Mouse (Mus musculus): ENCODE results near the gene Vmp1.

Gene Vmp1

GRCm38 (mm10) chr11:86634396-86634795 lies 49.2 kb downstream of the Vmp1 start:
- DNase-seq (ENCODE audit: low spot score in 2 of 2) = no peak

GRCm38 (mm10) chr11:86629941-86630340 lies 53.7 kb downstream of the Vmp1 start:
- DNase-seq (ENCODE audit: low spot score in 2 of 2) = no peak

DNA sequence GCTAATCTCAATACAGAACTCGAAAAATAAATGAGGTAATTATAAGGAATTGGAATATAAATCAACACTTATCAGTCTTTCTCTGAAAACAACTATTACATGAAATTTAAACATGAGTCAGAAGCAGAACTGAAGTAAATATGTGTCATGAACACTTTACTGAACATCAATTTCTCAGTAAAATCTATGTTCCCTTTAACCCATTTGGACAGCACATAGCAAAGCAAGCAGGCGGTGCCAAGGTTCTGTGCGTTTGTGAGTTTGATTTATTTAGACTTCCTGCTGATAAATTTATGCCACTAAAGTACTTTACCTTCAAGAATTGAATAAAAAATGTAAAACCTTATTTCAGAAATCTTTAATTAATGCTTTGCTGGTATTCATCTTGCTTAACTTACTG lies 54.2 kb downstream of the Vmp1 start:
- DNase-seq (ENCODE audit: low spot score in 2 of 2) = no peak

GRCm38 (mm10) chr11:86628448-86628847 lies 55.2 kb downstream of the Vmp1 start:
- no peak for DNase-seq (ENCODE audit: low spot score in 2 of 2)

- DNase-seq (ENCODE audit: low spot score in 2 of 2) = no peak
These were observed 56.0 kb downstream of the Vmp1 start for GRCm38 (mm10) chr11:86627649-86628048.

GRCm38 (mm10) chr11:86626714-86627113 lies 56.9 kb downstream of the Vmp1 start:
- no peak for DNase-seq (ENCODE audit: low spot score in 2 of 2)

- DNase-seq (ENCODE audit: low spot score in 2 of 2) = no peak
These were observed 59.2 kb downstream of the Vmp1 start for GRCm38 (mm10) chr11:86624237-86624941.

DNA sequence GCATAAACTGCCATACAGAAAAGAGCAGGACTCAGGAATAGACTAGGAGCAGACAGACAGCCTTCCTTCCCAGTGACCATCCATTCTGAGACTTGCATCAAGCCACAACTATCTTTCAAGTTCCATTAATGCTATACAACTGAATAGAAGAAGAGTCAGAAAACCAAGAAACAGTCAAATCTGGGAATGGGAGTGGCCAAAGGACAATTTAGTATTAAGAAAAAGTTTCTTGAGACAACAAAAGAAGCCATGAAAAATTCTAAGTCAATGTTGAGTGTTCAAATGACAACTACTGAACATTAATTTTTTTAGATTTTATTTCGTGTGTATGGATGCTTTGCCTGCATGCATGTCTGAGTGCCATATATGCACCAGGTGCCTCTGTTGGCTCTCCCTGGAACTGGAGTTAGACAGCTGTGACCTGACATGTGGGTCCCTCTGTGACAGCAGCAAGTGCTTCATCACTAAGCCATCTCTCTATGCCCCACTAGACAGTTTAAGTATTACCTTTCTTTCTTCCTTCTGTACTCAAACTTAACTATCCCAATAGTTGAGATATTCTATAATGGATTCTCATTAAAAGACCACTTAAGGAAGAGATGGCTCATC lies 60.1 kb downstream of the Vmp1 start:
- no peak for DNase-seq (ENCODE audit: low spot score in 2 of 2)

GRCm38 (mm10) chr11:86622191-86622912 lies 61.3 kb downstream of the Vmp1 start:
- DNase-seq (ENCODE audit: low spot score in 2 of 2) = no peak

DNA sequence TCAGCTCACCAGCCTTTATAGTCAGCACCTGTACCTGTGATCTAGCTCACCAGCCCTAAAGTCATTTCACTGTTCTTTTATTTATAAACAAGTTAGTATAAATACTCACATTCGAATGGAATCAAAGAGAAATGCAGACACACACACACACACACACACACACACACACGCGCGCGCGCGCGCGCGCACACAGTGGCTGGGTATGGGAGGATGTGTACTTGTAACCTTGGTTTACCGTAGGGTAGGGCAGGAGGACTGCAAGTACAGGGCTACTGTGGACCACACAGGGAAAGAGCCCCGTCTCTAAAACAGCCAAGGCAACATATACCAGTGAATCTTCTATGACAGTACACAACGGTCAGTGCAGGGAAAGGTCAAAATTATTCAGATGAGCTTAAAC lies 62.5 kb downstream of the Vmp1 start:
- no peak for DNase-seq (ENCODE audit: low spot score in 2 of 2)

- no peak for DNase-seq (ENCODE audit: low spot score in 2 of 2)
These were observed 64.9 kb downstream of the Vmp1 start for GRCm38 (mm10) chr11:86618548-86619335.

GRCm38 (mm10) chr11:86614607-86615006 lies 69.0 kb downstream of the Vmp1 start:
- DNase-seq (ENCODE audit: low spot score in 2 of 2) = no peak

- no peak for DNase-seq (ENCODE audit: low spot score in 2 of 2)
These were observed 69.5 kb downstream of the Vmp1 start for GRCm38 (mm10) chr11:86614056-86614530.

- no peak for DNase-seq (ENCODE audit: low spot score in 2 of 2)
These were observed 71.6 kb downstream of the Vmp1 start for GRCm38 (mm10) chr11:86611991-86612390.

DNA sequence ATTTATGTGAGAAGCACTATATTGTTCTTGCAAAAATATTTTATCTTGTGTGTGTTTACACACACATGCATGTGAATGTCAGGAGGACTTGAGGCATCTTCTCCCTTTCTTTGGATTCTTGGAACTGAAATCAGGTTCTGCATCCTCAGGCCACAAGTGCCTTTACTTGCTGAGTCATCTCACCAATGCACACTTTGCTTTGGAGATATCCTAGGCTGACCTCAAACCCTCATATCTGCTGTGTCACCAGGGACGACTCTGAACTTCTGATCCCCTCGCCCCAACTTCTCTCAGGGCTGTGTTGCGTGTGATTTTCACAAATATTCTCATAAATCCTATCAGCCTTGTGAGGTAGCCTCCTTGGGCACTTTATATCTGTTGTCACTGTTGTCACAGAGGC lies 73.4 kb downstream of the Vmp1 start:
- DNase-seq (ENCODE audit: low spot score in 2 of 2) = no peak

DNA sequence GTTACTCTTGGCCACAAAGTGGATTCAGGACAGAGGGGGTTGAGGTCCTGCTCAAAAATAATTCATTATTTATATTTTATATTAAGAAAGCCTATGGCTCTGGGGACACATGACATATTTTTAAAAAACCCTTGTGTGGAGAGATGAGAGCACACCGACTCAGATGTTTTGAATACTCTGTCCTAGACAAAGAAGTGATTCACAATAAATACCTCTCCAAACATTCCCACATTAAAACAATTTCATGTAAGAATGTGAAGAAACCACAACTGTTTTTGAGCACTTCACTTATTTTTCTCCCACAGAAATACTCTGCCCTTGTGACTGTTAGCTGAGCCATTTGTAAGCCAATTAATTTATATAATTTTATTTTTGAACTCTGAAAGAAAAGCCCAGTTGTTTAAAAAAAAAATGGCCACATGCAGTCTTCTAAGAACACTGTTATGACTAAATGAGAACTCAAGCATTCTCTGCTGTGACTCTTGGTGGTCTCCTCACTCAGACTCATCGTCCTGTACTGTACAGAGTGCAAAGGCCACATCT lies 75.8 kb downstream of the Vmp1 start:
- DNase-seq (ENCODE audit: low spot score in 2 of 2) = no peak

DNA sequence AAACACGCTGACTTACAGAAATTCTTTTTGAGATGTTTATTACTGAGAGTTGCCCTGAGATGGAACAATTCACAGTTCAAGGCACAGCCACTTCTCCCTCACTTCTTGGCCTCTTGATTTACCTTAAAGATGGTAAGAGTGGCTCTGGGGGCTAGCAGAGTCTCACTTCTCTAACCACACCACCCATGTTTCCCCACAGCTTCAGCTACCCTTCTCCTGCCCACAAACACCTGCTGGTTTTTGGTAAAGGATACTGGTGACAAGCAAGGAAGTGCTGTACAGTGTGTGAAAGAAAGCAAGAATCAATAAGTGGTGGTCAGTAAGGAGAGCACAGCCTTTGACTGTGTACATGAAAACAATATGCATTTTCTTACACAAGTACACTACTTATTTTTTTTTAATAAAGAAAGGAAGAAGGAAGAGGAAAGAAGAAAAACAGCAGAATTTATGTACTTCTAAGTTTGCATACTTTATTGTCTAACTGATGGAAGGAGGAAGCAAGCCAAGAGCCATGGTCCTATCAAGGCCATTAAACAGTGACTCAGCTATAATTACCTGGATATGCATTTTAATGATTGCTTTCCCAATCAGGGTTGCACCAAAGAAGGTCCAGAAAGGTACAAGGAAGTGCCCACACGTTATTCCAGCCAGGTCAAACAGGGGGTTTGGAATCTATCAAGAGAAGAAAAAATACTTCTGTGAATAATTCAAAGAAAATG lies 76.9 kb downstream of the Vmp1 start:
- DNase-seq (ENCODE audit: low spot score in 2 of 2) = no peak

DNA sequence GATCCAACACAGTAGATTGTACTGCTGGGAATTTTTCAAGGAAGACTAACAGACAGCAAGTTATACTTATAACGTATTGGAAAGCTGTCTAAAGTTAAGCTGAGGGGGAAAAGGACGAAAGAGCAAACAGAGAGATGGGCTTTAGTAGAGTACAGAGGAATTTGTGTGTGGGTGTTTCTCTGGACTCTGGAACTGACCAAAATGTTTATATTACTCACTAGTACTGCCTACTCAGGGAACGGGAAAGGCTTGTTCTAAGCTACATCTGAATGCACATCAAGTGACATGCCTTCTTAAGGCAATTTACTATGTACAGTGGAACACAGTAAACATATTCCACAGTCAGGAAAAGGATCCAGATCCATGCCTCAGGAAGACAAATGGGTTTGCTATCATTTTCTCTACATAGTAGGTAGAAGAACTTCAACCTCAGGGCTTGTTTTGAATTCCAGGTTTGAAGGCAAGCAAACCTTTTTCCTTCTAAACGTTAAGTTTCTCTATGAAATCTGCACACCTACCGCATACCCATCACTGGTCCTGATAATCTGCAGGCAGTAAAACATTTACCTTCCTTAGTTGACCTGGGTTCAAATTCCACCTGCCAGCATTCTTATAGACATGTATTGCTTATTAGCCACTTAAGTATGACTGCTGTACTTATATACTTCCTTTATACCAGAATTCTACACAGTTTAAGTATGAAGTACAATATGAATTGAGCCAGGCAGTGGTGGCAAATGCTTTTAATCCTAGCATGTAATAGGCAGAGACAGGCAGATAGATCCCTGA lies 78.7 kb downstream of the Vmp1 start:
- no peak for DNase-seq (ENCODE audit: low spot score in 2 of 2)

DNA sequence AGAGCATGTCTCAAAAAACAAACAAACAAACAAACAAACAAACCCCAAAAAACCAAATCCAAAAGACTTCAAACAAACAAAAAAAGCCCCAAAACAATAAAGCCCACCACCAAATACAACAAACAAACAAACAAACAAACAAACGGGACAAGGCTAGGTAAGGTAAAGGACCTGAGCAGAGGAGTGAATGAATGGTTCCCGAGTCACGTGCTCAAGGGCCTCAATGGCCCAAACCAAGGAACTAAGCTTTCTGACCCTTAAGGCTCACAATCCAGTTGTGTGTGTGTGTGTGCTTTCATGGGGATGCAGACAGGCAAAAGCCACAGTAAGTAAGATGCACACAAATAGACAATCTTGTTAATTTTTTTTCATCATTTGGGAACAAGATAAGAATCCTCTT lies 79.3 kb downstream of the Vmp1 start:
- no peak for DNase-seq (ENCODE audit: low spot score in 2 of 2)

DNA sequence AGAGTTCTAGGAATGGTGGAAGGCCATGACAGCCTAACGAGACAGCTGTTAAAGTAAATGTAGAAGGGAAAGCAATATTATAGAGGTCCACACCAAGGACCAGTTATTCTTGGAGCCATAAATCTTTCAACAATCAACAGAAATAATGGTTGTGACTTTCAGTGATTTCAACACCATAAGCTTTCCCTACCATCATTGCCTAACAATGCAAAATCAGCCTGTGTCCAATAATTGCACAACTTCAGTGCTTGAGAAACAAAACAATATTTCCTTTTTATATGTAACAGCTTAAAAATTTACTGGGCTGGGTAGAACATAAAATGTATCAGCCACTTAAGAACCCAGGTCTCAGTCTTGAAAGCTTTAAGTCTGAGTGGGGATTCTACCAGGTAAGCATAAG lies 79.9 kb downstream of the Vmp1 start:
- no peak for DNase-seq (ENCODE audit: low spot score in 2 of 2)
